Mouse (Mus musculus) liver, adult 2 months (tissue): Measurements from ENCODE around the gene Aif1l. TPM values are rescaled to one million over a fixed set of nuclear protein-coding genes. Genes with fewer than 3 reads are reported as not detected.

ENCODE experiments used
- DNase-seq: peaks from one replicate; pipeline ENCODE4 v3.0.0-alpha.2; 2011; ENCODE audit warnings: low read depth, low spot score; ENCODE audit errors: extremely low read depth
- H3K27ac ChIP-seq: fragments of 200-500 bp; replicated peaks from 2 replicates; pipeline ENCODE4 v1.5.1; 2012; ENCODE audit warnings: low read depth, mild to moderate bottlenecking, control low read depth, inconsistent platforms, low read length; ENCODE audit not compliant: insufficient read depth
- H3K27me3 ChIP-seq: fragments of 200-500 bp; 2 replicates; pipeline ENCODE4 v1.6.1; 2012; ENCODE audit warnings: mild to moderate bottlenecking, moderate library complexity, low read length, inconsistent platforms; ENCODE audit not compliant: control insufficient read depth, insufficient read depth
- H3K36me3 ChIP-seq: fragments of 200-500 bp; 2 replicates; pipeline ENCODE4 v1.6.1; 2012; ENCODE audit warnings: low read length, inconsistent platforms; ENCODE audit not compliant: control insufficient read depth, insufficient read depth
- H3K4me1 ChIP-seq: fragments of 200-500 bp; 2 replicates; pipeline ENCODE4 v1.6.1; 2011; ENCODE audit warnings: low read length; ENCODE audit not compliant: control insufficient read depth, insufficient read depth
- H3K4me3 ChIP-seq: fragments of 200-500 bp; 2 replicates; pipeline ENCODE4 v1.5.1; 2011; ENCODE audit warnings: low read depth, mild to moderate bottlenecking, control low read depth, low read length, moderate library complexity; ENCODE audit not compliant: insufficient read depth
- H3K79me2 ChIP-seq: fragments of 200-500 bp; 2 replicates; pipeline ENCODE4 v1.6.1; 2012; ENCODE audit warnings: inconsistent platforms, mild to moderate bottlenecking, low read length, moderate library complexity; ENCODE audit not compliant: control insufficient read depth, insufficient read depth
- H3K9ac ChIP-seq: fragments of 200-500 bp; 2 replicates; pipeline ENCODE4 v1.6.1; 2012; ENCODE audit warnings: low read depth, mild to moderate bottlenecking, control low read depth, inconsistent platforms, low read length
- CTCF ChIP-seq: fragments of 200-500 bp; IDR thresholded peaks from 2 replicates; pipeline ENCODE4 v1.5.1; 2011; ENCODE audit warnings: low read depth, low read length, control low read depth
- POLR2A ChIP-seq: fragments of 200-500 bp; IDR thresholded peaks from 2 replicates; pipeline ENCODE4 v1.6.1; 2011; ENCODE audit warnings: low read length, control low read depth; ENCODE audit not compliant: insufficient read depth; ENCODE audit errors: extremely low read depth
- WGBS: fragments of 180-500 bp; shearing (Covaris S2); methylation state at CpG from one replicate; pipeline ENCODE4 v1.1.7; 2018; 5-methylcytosine and 5-hydroxymethylcytosine counted together
- polyA plus RNA-seq: library from polyadenylated mRNA; depleted of rRNA; stranded (reverse); fragments of >200 nt; gene quantifications from 2 replicates; pipeline ENCODE4 v1.2.3, GENCODE M21; 2012
- total RNA-seq: library from RNA; depleted of rRNA; stranded (reverse); fragments of >200 nt; gene quantifications from 2 replicates; pipeline ENCODE4 v1.2.3, GENCODE M21; 2014

Gene Aif1l
- total and polyA plus RNA-seq, 2 experiments: 0.16 to 0.18 TPM

GRCm38 (mm10) chr2:31972589-31972988, 22.6 kb downstream of the Aif1l start:
- 84% methylated on average over 4 of the region's 4 CpGs for WGBS
- Histone ChIP-seq H3K4me1 (peaks cover 3% of the 10 kb centered on the region), H3K9ac (no peak overlapping the region), H3K4me3 (no peak overlapping the region), H3K27me3 (no peaks in the 10 kb centered on the region), H3K27ac (no peak overlapping the region), H3K79me2 (peaks cover 5% of the 10 kb centered on the region; the same call in 1 of the 2 replicates), H3K36me3 (peaks cover 9% of the 10 kb centered on the region; the same call in 1 of the 2 replicates)
- DNase-seq: no peak
- no peak for TF ChIP-seq CTCF
- no peak for TF ChIP-seq POLR2A

GRCm38 (mm10) chr2:31974141-31974808, 24.3 kb downstream of the Aif1l start, which contains the start of gene Nup214:
Nup214 (plus strand) TSS chr2:31974436.
- H3K79me2 ChIP-seq: peaks cover 5% of the 10 kb centered on the region; the same call in 1 of the 2 replicates
- peaks cover 3% of the 10 kb centered on the region for H3K4me1 ChIP-seq
- peak within 1 kb of the TSS; percentile 88 for H3K9ac ChIP-seq
- H3K27ac ChIP-seq: peak within 1 kb of the TSS; percentile 7; the same call in 1 of the 2 replicates
- no peaks in the 10 kb centered on the region for H3K27me3 ChIP-seq
- TF ChIP-seq CTCF (no peak), POLR2A (peak; percentile 61; the same call in 1 of the 2 replicates)
- peak within 1 kb of the TSS; percentile 85 for H3K4me3 ChIP-seq
- H3K36me3 ChIP-seq: peaks cover 17% of the 10 kb centered on the region
- under 1% methylated on average over 60 of the region's 60 CpGs for WGBS
- peak; percentile 92 for DNase-seq

DNA sequence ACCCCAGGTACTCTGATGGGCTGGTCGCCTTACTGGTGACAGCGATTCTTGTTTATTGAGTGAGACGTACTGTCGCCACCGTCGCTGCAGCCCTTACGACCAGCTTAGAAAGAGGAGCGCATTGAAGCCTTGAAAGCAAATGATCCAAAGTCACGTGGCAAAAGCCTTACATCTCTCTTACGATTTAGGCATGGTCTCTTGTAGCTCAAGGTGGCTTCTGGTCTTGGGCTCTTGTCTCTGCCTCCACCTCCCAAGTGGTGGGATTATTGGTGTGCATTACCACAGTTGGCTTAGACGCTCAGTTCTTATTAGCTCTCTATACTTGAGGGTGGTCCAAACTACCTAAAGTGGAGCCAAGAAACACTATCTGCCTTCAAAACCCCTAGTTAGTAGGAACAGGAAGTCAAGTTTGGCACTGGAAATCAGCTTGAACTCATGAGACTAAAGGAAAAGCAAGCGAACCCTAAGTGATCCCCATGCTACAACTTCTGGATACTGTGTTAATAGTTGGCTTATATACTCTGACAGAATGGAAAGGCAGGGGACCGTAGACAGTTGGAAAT, 25.0 kb downstream of the Aif1l start:
- H3K27me3 ChIP-seq: no peaks in the 10 kb centered on the region
- H3K27ac ChIP-seq: peak overlapping the region; percentile 7; the same call in 1 of the 2 replicates
- DNase-seq: no peak
- peak overlapping the region; percentile 85 for H3K4me3 ChIP-seq
- H3K9ac ChIP-seq: peak overlapping the region; percentile 88
- WGBS: 8% methylated on average over 13 of the region's 13 CpGs
- H3K36me3 ChIP-seq: peaks cover 21% of the 10 kb centered on the region
- peaks cover 3% of the 10 kb centered on the region for H3K4me1 ChIP-seq
- peaks cover 5% of the 10 kb centered on the region; the same call in 1 of the 2 replicates for H3K79me2 ChIP-seq
- TF ChIP-seq CTCF (no peak), POLR2A (no peak)

- Histone ChIP-seq H3K9ac (no peak overlapping the region), H3K36me3 (peaks cover 81% of the 10 kb centered on the region), H3K27me3 (no peaks in the 10 kb centered on the region), H3K4me3 (no peak overlapping the region), H3K4me1 (no peaks in the 10 kb centered on the region), H3K79me2 (no peaks in the 10 kb centered on the region), H3K27ac (no peak overlapping the region)
- TF ChIP-seq POLR2A (no peak), CTCF (no peak)
- no peak for DNase-seq
- 97% methylated on average over 1 of the region's 1 CpGs for WGBS
Observed at GRCm38 (mm10) chr2:31987774-31988173, 37.8 kb downstream of the Aif1l start.

DNA sequence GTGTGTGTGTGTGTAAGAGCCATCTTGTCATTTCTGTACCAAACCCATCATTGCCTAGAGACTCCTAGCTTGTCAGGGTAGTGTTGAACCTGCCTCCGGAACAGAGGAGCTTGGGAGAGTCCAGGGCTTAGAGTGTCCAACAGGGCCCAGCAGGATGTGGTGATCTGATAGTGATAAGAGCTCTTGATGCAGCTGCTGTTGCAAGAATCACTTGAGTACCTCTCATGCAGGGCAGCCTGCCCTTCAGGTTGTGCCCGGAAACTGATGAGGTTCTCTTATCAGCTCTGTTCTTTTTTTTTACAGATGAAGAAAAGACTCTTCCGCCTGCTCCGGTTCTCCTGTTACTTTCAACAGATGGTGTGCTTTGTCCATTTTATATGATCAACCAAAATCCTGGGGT, 41.0 kb downstream of the Aif1l start:
- no peaks in the 10 kb centered on the region for H3K27me3 ChIP-seq
- no peak for DNase-seq
- WGBS: 93% methylated on average over 4 of the region's 4 CpGs
- no peak overlapping the region for H3K27ac ChIP-seq
- H3K79me2 ChIP-seq: no peaks in the 10 kb centered on the region
- H3K4me3 ChIP-seq: no peak overlapping the region
- peaks cover 75% of the 10 kb centered on the region for H3K36me3 ChIP-seq
- no peak overlapping the region for H3K9ac ChIP-seq
- TF ChIP-seq CTCF (no peak), POLR2A (no peak)
- H3K4me1 ChIP-seq: no peaks in the 10 kb centered on the region

DNA sequence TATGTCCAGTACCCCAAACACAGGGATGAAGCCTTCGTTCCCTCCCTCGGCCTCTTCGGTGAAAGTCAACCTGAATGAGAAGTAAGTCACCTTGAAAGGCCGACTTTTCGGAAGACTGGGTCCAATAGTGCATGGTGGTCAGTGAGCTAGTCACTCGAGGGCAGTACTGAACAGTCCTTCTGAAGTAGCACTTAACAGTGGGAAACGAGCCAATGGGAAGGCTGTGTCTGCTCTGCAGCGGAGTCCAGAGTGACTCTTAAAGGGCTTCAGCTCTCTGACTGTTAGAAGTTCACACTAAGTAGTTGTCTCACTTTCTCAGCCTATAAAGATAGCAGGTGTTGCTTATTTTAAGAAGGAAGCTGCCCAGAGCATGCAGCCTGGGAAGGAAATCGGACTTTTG, 45.0 kb downstream of the Aif1l start:
- TF ChIP-seq CTCF: no peak
- TF ChIP-seq POLR2A: no peak
- Histone ChIP-seq H3K27me3 (no peaks in the 10 kb centered on the region), H3K36me3 (peaks cover 79% of the 10 kb centered on the region), H3K79me2 (no peaks in the 10 kb centered on the region), H3K27ac (no peak overlapping the region), H3K4me1 (no peaks in the 10 kb centered on the region), H3K4me3 (no peak overlapping the region), H3K9ac (no peak overlapping the region)
- 97% methylated on average over 9 of the region's 9 CpGs for WGBS
- DNase-seq: no peak
